Mouse (Mus musculus): ENCODE measurements at regions not wholly inside any gene's neighbourhood (a gene's known extent, or its start where the extent isn't known, plus 50 kb on each side); places are given as distances from the start of the nearest gene placed in this dataset.

DNA sequence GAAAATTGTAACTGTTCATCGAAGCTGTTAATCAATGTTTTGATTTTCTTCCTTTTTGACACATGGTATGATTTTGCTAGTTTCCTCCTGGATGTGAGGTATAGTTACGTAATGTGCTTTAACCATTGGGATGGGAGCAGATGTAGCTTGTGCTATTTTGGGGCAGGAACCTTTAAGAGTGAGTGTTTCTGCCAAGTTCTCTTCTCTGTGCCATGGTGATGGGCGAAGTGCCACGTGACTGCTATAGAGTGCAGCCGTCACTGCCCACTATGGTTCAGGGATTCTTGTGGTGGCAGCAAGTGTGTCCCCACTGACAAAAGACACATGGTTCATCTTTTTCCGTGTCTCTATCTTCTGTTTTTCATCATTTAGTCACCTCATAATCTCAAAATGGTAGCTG, 4882.6 kb downstream of the 9330182O14Rik start:
- DNase-seq = peak in 1 of 2 experiments; percentile 9

DNA sequence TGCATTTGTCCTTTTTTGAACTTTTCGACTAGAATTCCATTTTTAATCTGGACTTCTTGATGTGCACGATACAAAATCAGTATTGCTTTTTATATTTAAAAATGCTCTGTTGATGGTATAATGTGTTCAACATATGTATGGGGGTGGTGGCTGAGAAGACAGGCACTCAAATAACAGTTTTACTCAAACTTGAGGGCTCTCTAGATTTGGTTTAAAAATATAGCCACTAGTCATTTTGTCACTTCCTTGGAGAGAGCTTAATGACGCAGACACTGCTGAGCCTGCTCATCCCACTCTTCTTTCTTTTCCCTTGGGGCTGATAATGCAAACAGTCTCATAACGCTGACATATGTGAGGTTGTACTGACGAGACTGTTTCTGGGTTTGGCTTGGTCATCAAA, 4883.9 kb downstream of the 9330182O14Rik start:
- DNase-seq = no peak

- peak in 1 of 2 experiments; percentile 15 for DNase-seq
Observed at GRCm38 (mm10) chr15:45021790-45022189, 4887.6 kb downstream of the 9330182O14Rik start.
